Mouse (Mus musculus) ES-E14 (cell line): Measurements from ENCODE around the gene Pmpca.

Experiments used
- HCFC1 ChIP-seq: IDR thresholded peaks from 2 replicates; pipeline ENCODE4 v1.6.1; 2012; ENCODE audit warnings: low read length, inconsistent platforms, borderline replicate concordance; ENCODE audit not compliant: insufficient read depth
- ZC3H11A ChIP-seq: IDR thresholded peaks from 2 replicates; pipeline ENCODE4 v1.6.1; 2012; ENCODE audit warnings: low read depth, mild to moderate bottlenecking, inconsistent platforms, low read length, borderline replicate concordance
- ZNF384 ChIP-seq: IDR thresholded peaks from 2 replicates; pipeline ENCODE4 v1.6.1; 2012; ENCODE audit warnings: low read depth, low read length, inconsistent platforms

- TF ChIP-seq ZC3H11A (no peak), ZNF384 (no peak), HCFC1 (no peak)
Observed at GRCm38 (mm10) chr2:26363481-26363880, 25.7 kb upstream of the Pmpca start.
